Mouse (Mus musculus): ENCODE data around the gene Gm13691.
"Not testable (repeated sequence)": the region's sequence is repeated elsewhere in the genome, so short reads cannot be mapped to it uniquely, and the experiment has no call there.

Gm13691 gene

DNA sequence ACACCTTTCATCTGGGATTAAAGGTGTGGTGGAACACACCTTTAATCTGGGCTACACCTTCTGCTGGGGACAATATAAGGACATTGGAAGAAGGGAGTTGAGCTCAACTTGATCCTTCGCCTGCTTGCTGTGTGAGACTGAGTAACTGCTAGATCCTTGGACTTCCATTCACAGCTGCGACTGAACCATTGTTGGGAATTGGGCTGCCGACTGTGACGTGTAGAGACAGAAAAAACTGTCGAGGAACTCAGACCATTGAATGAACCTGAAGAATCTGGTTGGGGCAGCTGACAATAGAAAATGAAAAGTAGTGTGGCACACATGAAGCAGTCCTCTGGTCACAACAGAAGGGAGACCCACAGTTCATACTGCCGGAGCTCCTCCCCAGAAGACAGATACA, at the start of gene Gm13691:
Gene Gm13691 (plus strand): TSS at position 301 of the 400 bp plus-strand sequence.
- not testable (repeated sequence) for DNase-seq (ENCODE audit: low spot score in 2 of 2)

DNA sequence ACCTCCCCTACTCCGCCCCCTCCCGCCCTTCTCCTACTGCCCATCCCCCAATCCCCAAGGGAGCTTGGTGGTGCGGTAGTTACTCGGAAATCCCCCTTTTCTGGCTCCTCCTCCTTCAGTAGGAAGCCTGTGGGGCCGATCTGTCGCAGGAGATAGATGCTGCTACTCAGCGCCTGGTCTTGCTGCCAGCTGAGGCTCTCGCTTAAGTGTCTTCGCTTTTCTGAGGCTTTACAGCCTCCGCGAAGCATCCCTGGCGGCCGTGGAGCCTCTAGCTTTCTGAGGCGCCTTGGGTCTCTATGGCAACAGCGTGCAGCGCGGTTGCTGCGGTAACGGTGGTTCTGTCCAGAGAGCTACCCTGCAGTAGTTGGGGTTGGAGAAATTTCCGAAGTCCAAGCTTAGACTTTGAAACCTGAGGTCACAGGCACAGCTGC, 49.4 kb upstream of the Gm13691 start, which contains the start of gene Zswim2:
Gene Zswim2 (minus strand): TSS at position 298 of the 431 bp plus-strand sequence.
- peak; percentile 93 to 95 for DNase-seq (ENCODE audit: low spot score in 2 of 2)

DNA sequence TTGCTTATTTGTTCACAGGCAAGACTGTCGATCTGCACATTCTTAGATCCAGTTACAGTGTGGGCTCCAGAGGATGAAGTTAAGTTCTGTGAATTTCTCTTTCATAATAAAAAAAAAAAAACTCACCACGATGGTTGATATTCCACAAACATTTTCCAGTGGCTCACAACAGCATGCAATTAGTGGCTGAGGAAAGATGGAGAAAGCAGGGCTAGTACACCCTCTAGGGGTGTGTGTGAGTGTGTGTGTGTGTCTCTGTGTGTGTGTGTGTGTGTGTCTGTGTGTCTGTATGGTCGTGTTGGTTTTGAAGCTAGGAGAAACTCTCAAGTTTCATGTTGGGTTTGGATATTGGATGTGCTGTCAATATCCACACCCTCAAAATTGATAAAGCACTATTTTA, 49.0 kb upstream of the Gm13691 start:
- no peak for DNase-seq (ENCODE audit: low spot score in 2 of 2)

DNA sequence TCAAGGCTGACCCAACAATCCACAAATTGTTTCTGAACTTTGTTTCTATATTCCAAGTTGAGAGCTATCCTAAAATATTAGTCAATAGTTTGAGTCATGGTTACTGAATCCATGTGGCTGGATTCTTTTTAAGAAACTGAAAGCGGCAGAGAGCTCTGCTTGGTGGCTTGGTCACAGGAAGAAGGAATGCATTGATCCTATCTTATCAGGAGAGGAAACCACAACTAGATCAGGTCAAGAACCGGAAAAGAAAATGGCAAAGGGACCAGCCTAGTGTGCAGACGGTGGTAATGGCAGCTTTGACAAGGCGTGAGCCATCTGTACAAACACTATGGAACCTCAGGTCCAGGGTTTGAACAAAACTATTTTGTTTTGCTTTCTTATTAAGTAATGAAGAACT, 48.6 kb upstream of the Gm13691 start:
- no peak for DNase-seq (ENCODE audit: low spot score in 2 of 2)

DNA sequence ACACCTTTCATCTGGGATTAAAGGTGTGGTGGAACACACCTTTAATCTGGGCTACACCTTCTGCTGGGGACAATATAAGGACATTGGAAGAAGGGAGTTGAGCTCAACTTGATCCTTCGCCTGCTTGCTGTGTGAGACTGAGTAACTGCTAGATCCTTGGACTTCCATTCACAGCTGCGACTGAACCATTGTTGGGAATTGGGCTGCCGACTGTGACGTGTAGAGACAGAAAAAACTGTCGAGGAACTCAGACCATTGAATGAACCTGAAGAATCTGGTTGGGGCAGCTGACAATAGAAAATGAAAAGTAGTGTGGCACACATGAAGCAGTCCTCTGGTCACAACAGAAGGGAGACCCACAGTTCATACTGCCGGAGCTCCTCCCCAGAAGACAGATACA, 35.0 kb upstream of the Gm13691 start, which contains the start of gene Gm13698:
Gene Gm13698 (plus strand): TSS at position 301 of the 400 bp plus-strand sequence.
- not testable (repeated sequence) for DNase-seq (ENCODE audit: low spot score in 2 of 2)

DNA sequence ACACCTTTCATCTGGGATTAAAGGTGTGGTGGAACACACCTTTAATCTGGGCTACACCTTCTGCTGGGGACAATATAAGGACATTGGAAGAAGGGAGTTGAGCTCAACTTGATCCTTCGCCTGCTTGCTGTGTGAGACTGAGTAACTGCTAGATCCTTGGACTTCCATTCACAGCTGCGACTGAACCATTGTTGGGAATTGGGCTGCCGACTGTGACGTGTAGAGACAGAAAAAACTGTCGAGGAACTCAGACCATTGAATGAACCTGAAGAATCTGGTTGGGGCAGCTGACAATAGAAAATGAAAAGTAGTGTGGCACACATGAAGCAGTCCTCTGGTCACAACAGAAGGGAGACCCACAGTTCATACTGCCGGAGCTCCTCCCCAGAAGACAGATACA, 29.1 kb upstream of the Gm13691 start, which contains the start of gene Gm13693:
Gene Gm13693 (plus strand): TSS at position 301 of the 400 bp plus-strand sequence.
- DNase-seq (ENCODE audit: low spot score in 2 of 2) = not testable (repeated sequence)

DNA sequence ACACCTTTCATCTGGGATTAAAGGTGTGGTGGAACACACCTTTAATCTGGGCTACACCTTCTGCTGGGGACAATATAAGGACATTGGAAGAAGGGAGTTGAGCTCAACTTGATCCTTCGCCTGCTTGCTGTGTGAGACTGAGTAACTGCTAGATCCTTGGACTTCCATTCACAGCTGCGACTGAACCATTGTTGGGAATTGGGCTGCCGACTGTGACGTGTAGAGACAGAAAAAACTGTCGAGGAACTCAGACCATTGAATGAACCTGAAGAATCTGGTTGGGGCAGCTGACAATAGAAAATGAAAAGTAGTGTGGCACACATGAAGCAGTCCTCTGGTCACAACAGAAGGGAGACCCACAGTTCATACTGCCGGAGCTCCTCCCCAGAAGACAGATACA, 23.3 kb upstream of the Gm13691 start, which contains the start of gene Gm13695:
Gene Gm13695 (plus strand): TSS at position 301 of the 400 bp plus-strand sequence.
- not testable (repeated sequence) for DNase-seq (ENCODE audit: low spot score in 2 of 2)

DNA sequence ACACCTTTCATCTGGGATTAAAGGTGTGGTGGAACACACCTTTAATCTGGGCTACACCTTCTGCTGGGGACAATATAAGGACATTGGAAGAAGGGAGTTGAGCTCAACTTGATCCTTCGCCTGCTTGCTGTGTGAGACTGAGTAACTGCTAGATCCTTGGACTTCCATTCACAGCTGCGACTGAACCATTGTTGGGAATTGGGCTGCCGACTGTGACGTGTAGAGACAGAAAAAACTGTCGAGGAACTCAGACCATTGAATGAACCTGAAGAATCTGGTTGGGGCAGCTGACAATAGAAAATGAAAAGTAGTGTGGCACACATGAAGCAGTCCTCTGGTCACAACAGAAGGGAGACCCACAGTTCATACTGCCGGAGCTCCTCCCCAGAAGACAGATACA, 17.5 kb upstream of the Gm13691 start, which contains the start of gene Gm13696:
Gene Gm13696 (plus strand): TSS at position 301 of the 400 bp plus-strand sequence.
- DNase-seq (ENCODE audit: low spot score in 2 of 2) = not testable (repeated sequence)

DNA sequence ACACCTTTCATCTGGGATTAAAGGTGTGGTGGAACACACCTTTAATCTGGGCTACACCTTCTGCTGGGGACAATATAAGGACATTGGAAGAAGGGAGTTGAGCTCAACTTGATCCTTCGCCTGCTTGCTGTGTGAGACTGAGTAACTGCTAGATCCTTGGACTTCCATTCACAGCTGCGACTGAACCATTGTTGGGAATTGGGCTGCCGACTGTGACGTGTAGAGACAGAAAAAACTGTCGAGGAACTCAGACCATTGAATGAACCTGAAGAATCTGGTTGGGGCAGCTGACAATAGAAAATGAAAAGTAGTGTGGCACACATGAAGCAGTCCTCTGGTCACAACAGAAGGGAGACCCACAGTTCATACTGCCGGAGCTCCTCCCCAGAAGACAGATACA, 11.7 kb upstream of the Gm13691 start, which contains the start of gene Gm13694:
Gene Gm13694 (plus strand): TSS at position 301 of the 400 bp plus-strand sequence.
- DNase-seq (ENCODE audit: low spot score in 2 of 2) = not testable (repeated sequence)

DNA sequence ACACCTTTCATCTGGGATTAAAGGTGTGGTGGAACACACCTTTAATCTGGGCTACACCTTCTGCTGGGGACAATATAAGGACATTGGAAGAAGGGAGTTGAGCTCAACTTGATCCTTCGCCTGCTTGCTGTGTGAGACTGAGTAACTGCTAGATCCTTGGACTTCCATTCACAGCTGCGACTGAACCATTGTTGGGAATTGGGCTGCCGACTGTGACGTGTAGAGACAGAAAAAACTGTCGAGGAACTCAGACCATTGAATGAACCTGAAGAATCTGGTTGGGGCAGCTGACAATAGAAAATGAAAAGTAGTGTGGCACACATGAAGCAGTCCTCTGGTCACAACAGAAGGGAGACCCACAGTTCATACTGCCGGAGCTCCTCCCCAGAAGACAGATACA, 5.9 kb upstream of the Gm13691 start, which contains the start of gene Gm13697:
Gene Gm13697 (plus strand): TSS at position 301 of the 400 bp plus-strand sequence.
- not testable (repeated sequence) for DNase-seq (ENCODE audit: low spot score in 2 of 2)

DNA sequence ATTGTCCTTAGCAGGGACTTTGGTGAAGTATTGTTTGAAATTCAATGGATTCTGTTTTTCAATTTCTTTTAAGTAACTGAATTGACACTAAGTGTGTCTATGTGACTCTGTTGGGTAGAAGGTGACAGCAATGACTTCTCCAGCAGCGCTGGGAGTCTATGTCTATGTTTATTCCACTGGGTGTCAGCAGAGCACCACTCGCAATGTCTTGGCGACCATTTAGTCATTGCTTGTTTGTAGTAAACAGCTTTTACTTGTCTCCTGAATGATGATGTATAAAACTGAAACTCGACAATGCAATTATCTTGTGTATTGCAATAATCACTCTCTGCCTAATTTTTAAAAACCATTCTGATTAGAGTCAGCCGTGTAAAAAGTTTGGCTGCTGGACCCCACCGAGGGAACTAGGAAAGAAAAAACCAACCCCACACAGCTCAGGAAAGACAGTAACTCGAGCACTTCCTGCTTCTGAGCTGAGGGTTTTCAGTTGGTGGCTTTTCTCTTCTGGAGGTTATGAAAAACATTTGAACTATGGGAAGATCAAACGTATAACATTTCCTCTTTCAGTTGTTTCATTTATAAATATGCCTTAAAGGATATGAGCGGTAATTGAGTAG, 3.4 kb downstream of the Gm13691 start:
- not testable (repeated sequence) for DNase-seq (ENCODE audit: low spot score in 2 of 2)

DNA sequence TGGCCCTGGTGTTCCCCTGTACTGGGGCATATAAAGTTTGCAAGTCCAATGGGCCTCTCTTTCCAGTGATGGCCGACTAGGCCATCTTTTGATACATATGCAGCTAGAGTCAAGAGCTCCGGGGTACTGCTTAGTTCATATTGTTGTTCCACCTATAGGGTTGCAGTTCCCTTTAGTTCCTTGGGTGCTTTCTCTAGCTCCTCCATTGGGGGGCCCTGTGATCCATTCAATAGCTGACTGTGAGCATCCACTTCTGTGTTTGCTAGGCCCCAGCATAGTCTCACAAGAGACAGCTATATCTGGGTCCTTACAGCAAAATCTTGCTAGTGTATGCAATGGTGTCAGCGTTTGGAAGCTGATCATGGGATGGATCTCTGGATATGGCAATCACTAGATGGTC, 4.2 kb downstream of the Gm13691 start:
- DNase-seq (ENCODE audit: low spot score in 2 of 2) = not testable (repeated sequence)

DNA sequence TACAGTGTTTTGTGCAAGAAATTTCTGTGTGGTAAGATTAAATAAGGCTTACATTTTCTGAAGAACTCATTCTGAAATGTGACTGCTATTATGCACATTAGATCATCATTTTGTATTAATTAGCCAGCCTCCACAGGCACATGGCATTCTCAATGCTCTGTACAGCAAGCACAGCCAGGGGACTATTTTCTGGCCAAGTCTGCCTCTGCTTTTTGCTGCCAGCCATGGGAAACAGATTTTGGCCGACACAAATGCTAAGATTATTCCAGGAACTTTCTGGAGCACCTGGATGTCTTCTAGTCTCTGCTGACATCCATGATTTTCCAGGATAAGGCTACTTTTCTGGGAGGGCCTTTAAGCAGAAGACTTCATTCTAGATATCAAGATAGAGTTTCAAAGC, 18.6 kb downstream of the Gm13691 start:
- peak in 1 of 2 experiments; percentile 23 for DNase-seq (ENCODE audit: low spot score in 2 of 2)

DNA sequence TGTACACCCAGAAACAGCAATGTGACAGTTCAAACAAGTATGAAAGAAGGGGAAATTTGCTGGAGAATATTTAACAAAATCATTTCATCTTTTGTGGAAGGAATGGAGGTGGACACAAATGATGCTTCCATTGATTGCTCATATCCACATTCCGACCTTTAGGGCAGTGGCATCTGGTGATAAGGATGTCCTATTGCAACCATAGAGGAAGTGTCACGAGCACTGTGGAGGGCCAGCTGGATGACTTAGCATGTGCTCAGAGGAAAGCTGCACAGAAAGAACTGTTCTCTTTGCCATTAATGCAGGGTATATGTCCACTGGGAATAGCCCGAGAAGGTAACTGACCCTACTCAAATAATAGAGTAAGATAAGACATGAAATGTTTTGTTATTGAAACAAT, 19.5 kb downstream of the Gm13691 start:
- no peak for DNase-seq (ENCODE audit: low spot score in 2 of 2)

DNA sequence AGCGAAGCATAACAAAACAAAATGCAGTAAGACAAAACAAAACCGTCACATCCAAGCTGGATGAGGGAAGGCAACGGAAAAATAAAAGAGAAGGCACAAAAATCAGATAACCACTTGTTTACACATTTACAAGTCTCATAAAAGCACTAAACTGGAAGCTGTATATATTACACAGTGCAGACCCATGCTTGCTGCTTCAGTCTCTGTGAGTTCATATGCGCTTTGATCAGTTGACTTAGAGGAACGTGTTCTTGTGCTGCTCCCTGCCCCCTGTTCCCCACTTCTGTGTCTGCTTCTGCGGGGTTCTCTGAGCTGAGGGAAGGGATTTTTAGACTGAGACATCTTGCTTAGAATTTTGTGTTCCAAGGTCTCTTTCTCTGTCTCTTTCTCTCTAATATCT, 24.2 kb downstream of the Gm13691 start:
- DNase-seq (ENCODE audit: low spot score in 2 of 2) = no peak

DNA sequence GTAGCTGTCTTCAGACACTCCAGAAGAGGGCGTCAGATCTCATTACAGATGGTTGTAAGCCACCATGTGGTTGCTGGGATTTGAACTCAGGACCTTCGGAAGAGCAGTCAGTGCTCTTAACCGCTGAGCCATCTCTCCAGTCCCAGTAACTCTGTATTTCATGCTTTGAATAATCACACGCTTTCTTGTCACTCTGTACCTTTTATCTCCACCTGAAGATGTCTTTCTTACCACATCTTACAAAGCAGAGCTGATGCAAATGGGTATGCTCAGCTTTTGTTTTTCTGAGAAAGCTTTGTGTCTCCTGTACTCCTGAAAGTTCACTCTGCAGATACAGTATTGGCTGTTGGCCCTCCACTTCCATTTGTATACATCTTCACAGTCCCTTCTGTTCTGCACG, 25.9 kb downstream of the Gm13691 start:
- not testable (repeated sequence) for DNase-seq (ENCODE audit: low spot score in 2 of 2)

DNA sequence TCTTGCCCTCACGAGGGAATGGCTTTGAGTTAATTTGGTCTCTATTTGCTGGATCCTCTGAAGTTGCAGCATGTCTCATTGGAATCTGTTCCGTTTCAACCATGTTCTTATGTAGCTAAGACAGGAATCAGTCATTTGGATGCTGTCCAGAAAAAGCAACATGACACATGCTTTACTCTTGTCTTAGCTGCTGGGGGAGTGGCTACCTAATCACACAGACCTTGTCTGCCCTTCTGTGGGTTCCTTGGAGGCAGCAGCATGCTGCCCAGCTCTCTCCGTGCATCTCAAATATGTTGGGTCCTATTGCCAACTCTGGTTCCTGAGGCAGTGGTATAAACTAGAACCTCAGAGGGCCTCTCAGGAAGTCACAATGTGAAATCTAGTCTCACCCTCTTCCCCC, 28.0 kb downstream of the Gm13691 start:
- no peak for DNase-seq (ENCODE audit: low spot score in 2 of 2)

DNA sequence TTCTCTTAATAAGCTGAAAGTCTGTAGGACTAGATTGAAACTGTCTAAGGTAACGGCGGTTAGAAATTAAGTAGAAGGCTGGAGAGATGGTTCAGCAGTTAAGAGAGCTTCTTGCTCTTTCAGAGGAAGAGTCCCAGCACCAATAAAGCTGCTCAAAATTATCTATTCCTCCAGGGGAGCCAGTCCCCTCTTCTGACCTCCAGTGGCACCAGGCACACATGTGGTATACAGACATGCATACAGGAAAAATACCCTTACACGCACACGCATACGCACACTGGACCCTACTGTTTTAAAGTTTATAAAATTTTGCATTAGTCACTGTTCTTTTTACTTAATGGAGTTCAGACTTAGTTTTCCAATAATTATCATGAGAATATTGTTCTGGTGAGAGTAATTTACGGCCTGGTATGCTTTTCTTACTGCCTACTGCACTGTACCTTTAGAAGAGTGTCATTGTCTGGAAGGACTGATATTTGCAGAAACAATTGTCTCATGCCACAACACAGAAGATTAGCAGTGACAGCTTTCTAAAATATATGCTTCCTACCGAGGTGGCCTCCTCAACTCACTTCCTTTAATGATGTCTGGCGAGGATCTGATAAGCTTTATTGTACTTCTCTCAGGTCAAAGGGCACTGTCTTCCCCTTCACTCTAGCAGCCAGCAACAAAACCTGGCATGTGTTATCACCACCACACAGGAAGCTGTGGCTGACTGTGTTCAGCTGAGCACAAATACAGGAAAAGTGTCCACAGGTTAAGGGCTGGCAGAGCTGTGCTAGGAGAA, 29.4 kb downstream of the Gm13691 start:
- DNase-seq (ENCODE audit: low spot score in 2 of 2) = no peak

DNA sequence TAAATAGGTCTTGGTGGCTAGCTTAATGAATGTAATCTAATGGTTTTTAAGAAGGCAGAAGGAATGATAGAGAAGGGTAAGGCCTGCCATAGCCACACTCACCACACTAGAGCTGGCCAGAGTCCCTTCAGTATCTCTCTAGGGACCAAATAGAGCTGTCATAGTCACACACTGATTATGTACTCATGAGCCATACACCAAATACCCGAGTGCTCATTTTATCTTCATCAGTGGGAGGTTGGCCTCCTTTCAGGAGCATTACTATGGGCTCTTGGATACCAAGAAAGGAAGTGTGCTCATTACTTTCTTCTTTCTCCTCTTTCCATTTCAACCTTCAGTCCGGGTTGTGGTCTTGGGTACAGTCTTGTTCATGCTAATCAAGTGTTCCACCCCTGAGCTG, 31.6 kb downstream of the Gm13691 start:
- no peak for DNase-seq (ENCODE audit: low spot score in 2 of 2)

DNA sequence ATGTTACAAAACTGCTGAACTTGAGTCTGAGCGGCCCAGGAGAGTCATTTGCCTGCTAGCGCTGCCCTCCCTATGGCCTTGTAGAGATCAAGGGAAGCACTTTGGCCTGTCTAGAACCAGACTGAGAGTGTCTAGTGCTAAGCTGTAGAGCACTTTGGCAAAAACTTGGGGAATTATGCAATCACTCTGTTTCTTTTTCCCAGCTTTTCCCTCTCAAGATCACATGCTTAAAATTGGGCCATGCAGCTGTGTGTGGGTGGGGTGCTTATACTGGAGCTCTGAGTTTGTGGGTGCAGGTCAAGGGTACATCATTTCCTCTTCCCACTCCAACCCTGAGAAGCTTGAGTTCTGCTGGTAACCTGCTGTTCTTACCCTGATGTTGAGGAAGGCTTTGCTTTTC, 32.6 kb downstream of the Gm13691 start:
- no peak for DNase-seq (ENCODE audit: low spot score in 2 of 2)

DNA sequence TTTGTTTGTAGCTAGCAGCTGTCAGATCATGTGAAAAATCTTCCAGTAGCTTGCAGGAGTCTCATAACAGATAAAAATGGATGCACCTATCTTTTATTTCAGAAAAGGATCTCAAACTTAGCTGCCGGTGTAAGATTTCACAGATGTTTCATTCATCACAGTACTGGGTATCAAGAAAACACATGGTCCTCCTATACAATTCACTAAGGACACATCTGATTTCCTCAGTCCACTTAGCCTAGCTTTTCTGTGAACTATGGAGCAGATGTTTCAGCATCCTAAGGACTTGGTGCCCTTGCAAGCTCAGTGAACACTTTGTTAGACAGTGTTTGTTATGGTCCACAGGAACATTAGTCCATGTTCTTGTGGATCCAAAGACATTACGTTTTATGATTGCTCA, 33.0 kb downstream of the Gm13691 start:
- DNase-seq (ENCODE audit: low spot score in 2 of 2) = no peak

DNA sequence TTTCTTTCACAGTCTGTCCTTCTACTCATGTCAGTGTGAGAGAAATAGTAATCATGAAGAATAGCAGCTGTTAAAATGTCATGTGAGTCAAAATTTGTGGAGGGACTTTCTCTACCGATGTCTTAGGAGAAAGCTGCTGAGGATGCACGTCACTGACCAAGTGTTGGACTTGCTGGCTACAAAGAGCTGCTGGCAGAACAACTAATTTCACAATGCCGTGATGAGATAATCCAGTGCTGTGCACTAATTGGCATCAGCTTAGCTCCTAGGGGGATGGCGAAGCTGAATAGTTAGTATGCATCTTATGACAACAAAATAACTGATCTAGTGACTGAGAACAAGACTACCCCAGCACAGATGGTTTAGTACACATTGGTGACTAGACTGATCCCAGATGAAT, 34.9 kb downstream of the Gm13691 start:
- no peak for DNase-seq (ENCODE audit: low spot score in 2 of 2)
